Mouse (Mus musculus) urinary bladder, postnatal 25 days (tissue): ENCODE measurements around the gene Exoc6b.
A peak's percentile ranks its signal among the peaks of the same experiment; 100 is the strongest.

ENCODE experiments used
- DNase-seq: peaks from one replicate; pipeline ENCODE4 v3.0.0; 2022; ENCODE audit warnings: low spot score

Gene Exoc6b

GRCm38 (mm10) chr6:84726876-84727275, 342.4 kb downstream of the Exoc6b start:
- DNase-seq: no peak

DNA sequence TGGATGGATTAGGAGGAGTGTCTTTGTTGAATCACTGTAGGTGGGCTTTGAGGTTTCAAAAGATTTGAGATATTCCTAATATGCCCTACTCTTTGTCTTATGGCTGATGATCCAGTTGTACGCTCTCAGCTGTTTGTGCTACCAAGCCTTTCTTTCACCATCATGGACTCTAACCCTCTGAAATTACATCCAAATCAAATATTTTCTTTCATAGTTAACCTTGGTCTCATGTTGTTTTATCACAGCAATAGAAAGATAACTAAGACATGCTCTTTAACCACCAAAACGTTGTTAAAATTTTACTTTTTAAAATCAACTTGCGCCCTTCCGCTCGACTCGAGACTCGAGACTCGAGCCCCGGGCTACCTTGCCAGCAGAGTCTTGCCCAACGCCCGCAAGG, 356.1 kb downstream of the Exoc6b start:
- no peak for DNase-seq

GRCm38 (mm10) chr6:84710831-84711230, 358.5 kb downstream of the Exoc6b start:
- no peak for DNase-seq

- no peak for DNase-seq
These were observed 360.7 kb downstream of the Exoc6b start for GRCm38 (mm10) chr6:84708631-84709030.

DNA sequence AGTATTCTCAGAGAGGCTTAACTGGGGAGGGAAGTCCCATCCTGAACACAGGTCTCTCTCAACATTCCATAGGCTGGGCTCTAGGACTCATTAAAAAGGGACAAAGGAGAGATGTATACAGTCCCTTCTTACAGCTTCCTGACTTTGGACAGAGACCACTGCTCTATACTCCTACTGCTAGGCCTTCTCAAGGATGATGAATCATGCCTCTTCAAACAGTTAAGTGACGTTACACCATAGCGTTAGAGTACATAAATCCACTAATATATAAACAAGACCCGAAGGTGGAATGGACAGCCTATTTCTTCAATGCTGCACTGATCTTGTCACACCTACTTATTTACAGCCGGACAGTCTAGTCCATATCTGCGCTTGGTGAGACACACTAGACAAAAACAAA, 369.7 kb downstream of the Exoc6b start:
- DNase-seq: no peak

DNA sequence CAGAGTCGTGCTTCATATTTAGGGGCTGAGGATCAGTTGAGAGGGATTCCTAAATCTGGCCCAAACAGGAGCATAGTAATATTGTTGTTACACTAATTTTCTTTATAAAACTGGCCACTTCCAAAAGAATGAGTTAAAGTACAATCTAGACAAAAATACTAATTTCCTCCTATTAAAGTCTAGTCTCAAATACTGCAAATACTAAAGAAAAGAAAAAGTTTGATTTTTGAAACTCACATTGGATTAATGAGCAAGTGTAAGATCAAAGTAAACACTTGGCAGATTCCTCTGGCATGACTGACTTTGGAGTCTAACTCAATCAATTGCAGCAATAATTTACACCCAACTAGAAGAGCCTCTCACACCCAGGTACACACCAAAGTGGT, 371.0 kb downstream of the Exoc6b start:
- DNase-seq: no peak

DNA sequence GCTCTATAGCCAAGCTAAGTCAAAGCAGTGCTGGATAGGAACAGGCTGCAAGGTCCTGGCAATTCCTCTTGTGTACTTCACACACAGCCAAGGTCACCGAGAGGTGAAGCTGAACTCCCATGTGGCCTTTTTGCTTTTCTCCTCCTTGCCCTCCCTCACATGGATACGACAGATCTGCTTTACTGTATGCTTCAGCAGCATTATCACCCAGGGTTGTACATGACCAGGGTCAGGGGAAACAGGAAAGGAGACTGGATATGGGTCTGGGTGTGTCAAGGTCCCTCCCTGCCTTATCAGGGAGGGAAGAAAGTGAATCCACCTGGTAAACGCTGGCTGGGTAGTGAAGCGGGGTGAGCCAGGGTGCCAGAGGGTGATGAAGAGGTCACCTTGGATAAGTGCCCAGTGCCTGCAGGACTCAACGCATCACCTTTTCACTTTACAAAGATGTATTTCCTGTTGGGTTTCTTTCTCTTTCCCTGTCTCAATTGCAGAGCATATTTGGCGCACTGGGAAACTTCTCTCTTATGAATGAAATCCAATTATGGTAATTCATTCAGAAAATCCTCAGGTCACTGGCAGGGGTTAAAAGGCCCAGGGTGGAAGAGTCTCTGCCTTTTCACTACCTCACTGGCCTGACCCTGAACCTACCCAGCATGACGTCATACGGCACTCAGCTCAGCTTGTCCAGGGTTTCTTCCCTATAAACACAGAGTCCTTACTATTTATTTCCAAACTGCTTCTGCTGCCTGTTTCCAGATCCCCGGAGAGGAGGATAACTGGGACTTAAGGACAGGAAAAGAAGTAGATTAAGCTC, 371.6 kb downstream of the Exoc6b start:
- peak; percentile 27 for DNase-seq

DNA sequence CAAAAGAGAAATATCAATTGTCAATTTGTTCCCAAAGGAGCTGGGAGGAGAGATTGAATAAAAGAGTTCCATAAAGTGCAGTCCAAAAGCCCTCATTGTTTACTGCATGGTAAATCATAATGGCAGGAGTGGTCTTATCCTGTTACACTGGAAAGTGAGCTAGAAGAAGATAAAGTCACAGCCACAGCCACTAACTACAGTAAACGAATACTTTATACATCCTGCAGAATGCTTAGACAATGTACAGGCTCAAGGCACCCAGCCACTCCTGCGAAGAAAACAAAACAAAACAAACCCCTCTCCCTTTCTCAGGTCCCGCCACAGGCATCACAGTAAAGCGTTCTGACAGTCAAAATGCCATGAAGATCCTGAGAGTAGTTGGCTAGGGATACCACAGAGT, 375.5 kb downstream of the Exoc6b start:
- DNase-seq: no peak

- no peak for DNase-seq
These were observed 376.1 kb downstream of the Exoc6b start for GRCm38 (mm10) chr6:84693204-84693603.

DNA sequence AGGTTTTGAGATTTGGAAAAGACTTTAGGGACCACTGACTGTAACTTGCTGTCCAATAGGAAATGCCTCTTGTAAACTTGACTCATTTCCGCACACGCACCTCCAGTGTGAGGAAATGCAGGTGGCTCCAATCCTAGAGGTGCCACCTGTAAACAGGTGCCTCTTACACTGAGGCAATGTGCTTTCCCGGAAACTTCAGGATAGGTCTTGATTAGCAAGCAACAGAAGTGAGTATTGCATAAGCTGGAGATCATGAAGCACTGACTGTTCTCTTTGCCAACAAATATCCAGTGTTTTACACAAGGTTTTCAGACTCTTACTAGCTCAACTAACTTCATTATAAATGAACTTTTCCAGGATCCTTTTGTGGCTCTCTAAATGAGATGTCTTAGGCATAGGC, 377.4 kb downstream of the Exoc6b start:
- no peak for DNase-seq

DNA sequence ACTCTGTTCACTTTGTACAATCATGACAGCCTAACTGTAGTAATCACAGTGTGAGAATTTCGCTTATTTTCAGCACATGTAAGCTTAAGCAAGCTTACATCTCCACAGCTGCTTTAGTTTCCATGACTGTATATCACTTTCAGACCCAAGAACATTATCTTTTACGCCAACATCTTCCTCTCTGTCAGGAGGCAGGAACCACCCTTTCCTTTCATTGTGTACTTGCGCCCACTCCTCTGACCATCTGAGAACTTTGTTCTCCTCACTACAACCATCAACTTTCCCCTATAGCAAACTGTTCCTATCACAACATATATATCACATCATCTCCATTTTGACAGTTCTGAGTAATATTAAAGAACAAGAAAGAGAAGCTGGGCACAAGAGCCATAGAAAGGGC, 391.5 kb downstream of the Exoc6b start:
- no peak for DNase-seq

DNA sequence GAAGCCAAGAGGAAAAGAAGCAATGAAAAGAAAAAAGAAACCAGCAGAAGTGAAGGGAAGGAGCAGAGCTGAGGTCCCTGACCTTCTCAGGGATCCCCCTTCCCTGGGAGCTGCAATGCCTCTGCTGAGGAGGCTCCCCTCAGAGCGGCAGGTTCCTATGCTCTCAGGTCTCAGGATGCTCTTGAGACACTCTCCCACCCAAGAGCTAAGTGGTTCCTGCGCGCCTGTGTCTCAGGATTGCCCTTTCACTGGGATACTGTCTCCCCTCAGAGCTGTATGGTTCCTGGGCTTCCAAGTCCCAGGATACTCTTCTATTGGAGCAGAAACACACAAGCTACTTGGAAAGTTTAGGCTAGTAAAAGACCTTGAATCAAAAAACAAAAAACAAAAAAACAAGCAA, 394.4 kb downstream of the Exoc6b start:
- DNase-seq: no peak

GRCm38 (mm10) chr6:84674136-84674535, 395.2 kb downstream of the Exoc6b start:
- no peak for DNase-seq

GRCm38 (mm10) chr6:84661451-84662112, 407.7 kb downstream of the Exoc6b start:
- DNase-seq: no peak

DNA sequence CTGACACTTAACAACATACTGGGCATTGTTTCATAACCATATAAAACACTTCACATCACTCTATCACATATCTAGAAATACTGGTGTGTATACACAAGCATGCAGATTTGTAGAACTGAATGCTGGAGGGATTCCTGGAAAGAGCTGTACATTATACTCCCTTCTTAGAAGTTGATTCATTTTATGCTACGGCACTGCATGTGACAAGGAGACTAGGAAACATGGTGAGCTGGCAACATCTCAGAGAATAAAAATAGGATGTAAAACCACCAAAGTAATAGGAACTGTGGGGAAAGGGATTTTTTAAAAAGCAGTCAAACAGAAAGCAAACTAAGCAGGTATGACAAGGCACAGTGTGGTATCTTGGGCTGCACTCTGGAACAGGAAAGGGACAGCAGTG, 408.3 kb downstream of the Exoc6b start:
- no peak for DNase-seq

GRCm38 (mm10) chr6:84657091-84657490, 412.2 kb downstream of the Exoc6b start:
- no peak for DNase-seq

DNA sequence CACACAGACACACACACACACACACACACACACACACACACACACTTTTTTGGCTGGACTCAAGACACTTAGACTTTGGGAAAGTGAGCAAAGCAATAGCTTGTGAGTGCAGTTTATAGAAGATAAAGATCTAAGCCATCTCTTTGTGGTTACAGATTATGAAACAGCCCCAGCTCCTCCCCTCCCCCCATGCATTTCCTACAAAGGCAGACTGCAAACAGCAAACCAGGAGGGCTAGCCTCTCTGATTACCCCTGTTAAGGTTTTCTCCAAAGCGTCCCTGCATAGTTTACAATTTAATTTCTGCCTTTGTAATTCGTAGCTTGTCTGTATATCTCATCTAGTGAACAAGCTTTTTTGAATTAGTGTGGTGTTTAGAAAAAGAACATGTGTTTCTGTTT, 412.6 kb downstream of the Exoc6b start:
- peak; percentile 26 for DNase-seq

- DNase-seq: no peak
These were observed 417.4 kb downstream of the Exoc6b start for GRCm38 (mm10) chr6:84651902-84652301.

DNA sequence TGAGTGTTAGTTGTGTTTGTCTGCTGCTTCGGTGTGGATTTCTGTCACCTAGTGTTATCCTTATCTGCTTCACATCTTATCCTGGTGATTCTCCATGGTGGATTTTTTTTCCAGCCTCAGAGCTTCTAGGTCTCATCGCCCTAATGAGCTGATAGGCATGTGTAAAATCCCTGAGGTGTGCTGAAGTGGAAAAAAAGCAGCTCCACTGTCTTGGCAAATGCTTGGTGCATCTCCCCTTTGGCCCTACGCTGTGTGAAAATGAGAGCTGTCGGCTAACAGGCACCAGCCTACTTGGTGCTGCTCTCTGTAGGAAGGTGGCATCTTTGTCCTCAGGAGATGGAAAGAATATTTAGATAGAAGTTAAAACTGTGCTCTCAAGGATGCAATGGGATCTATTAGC, 422.1 kb downstream of the Exoc6b start:
- no peak for DNase-seq

DNA sequence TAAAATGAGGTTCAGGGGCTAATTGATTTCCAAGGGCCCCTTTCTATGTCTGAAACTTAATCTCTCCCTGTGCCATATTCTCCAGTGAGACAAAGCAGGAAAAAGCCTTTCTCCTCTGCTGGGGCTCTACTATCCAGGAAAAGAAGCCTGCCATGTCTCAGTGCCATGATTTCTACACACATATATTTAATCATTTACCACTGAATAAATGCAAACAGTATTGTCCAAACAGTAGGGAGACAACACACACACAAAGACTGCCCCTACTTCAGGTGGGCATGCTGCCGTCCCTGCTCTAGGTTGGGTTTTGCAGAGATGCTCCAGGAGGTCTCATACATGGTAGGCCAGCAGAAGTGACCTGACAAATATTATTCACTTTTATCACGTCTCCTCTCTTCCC, 422.6 kb downstream of the Exoc6b start:
- DNase-seq: no peak

DNA sequence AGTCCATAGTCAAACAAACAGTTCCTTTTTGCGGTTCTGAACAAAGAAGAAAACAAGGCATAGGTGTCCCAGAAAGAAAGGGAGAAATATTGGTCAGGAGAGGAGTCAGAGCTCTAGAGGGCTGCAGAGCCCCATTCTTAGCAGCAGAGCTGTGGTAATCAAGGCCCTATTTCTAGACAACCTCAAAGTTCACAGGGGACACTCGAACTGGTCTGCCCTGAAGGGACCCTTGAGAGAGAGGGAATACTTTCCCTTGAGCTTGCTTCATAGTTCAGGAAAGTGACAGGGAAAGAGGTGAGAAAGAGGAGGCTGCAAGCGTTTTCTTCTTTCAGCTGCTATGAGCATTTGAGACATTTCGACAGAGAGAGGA, 428.3 kb downstream of the Exoc6b start:
- no peak for DNase-seq

DNA sequence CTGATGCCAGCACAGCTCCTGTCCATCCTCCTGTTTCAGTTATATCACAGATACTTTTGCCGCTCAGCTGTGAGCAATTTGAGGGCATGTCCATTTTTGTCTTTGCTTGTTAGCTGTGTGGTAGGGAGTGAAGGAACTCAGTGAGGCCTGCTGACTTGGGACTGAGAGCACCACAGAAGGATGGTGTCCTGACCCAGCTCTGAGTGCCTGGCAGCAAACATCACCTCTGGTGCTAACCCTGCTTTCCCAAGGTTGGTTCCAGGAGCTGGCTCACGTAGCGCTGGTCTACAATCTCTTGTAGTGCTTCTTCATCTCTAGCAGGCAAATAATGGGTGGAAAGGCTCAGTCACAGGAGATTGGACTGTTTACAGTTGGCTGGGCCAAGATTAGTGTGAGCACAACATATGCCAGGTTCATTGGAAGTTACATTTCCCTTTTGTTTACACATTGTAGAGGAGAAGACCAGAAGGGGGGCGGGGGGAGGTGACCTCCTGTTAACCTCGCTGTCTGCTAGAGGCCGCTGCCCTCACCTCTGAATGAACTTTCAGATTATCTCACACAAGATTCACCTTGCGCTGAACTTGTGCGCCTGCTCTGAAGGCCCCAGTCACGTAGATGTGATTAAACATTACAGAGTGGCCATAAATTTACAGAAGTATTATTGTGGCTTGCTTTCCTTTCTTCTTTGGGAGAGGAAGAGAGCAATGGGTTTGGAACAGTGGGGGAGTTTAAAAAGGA, 428.8 kb downstream of the Exoc6b start:
- DNase-seq: no peak

DNA sequence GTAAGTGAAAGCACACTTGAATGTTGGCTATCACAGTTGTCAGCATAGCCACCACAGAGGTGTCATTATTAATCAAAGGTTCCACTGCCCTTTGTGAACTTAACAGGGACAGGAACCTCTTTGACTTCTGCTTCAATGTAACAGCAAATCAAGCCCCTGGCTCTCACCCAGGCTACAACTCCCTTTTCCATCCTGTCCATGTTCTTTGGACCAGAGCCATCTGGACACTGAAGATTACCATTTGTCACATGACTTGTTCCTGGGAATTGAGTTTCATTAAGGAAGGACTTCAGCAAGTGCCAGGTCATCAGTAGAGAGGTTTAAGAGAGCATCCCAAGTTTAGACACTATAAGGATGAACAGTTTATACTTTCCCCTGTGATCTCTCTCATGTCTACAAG, 431.1 kb downstream of the Exoc6b start:
- DNase-seq: no peak
